Mouse (Mus musculus): ENCODE measurements around the gene Rpa3.

- TF ChIP-seq POU5F1 (IDR thresholded peaks at IDR 0.05; ENCODE audit: borderline replicate concordance, low read length) (no peak), CTCF (conservative IDR thresholded peaks at IDR 0.05; ENCODE audit: low read length) (no peak)
Observed at GRCm38 (mm10) chr6:8210661-8211060, 48.3 kb downstream of the Rpa3 start.

Data from E14TG2a.4 (cell line).